Mouse (Mus musculus) heart, embryonic 16.5 days (tissue): Measurements from ENCODE around the gene Abca2. TPM values are rescaled to one million over a fixed set of nuclear protein-coding genes. Genes with fewer than 3 reads are reported as not detected.

ENCODE experiments used
- ATAC-seq: fragments of 200-750 bp; cut with Nextera tagmentation; replicated peaks from 2 replicates; pipeline ENCODE4 v1.8.0; 2017; ENCODE audit warnings: moderate number of reproducible peaks; ENCODE audit not compliant: insufficient read depth, low FRiP score; ENCODE audit errors: extremely low read depth
- H3K27ac ChIP-seq: fragments of 300-500 bp; sonication (generic); 2 replicates; pipeline ENCODE4 v1.5.1; 2014; ENCODE audit warnings: mild to moderate bottlenecking, low read length, control low read depth, moderate library complexity
- H3K27me3 ChIP-seq: fragments of 300-500 bp; sonication (generic); 2 replicates; pipeline ENCODE4 v1.6.1; 2014; ENCODE audit warnings: low read length, mixed read lengths; ENCODE audit not compliant: control insufficient read depth, insufficient read depth
- H3K36me3 ChIP-seq: fragments of 300-500 bp; sonication (generic); 2 replicates; pipeline ENCODE4 v1.6.1; 2014; ENCODE audit not compliant: control insufficient read depth, insufficient read depth
- H3K4me1 ChIP-seq: fragments of 300-500 bp; sonication (generic); 2 replicates; pipeline ENCODE4 v1.6.1; 2014; ENCODE audit warnings: low read length, mixed read lengths; ENCODE audit not compliant: control insufficient read depth, insufficient read depth
- H3K4me2 ChIP-seq: fragments of 300-500 bp; sonication (generic); 2 replicates; pipeline ENCODE4 v1.6.1; 2014; ENCODE audit warnings: low read depth, mild to moderate bottlenecking, control low read depth, low read length
- H3K4me3 ChIP-seq: fragments of 300-500 bp; sonication (generic); 2 replicates; pipeline ENCODE4 v1.5.1; 2014; ENCODE audit warnings: mild to moderate bottlenecking, control low read depth, low read length
- H3K9ac ChIP-seq: fragments of 300-500 bp; sonication (generic); 2 replicates; pipeline ENCODE4 v1.6.1; 2014; ENCODE audit warnings: low read length, control low read depth
- H3K9me3 ChIP-seq: fragments of 300-500 bp; sonication (generic); replicated peaks from 2 replicates; pipeline ENCODE4 v1.6.1; 2016; ENCODE audit warnings: low read length; ENCODE audit not compliant: control insufficient read depth
- WGBS: fragments of 180-500 bp; shearing (Covaris S2); extraction: QIAGEN DNeasy Blood & Tissue Kit; methylation state at CpG from one replicate; pipeline ENCODE4 v1.1.7; 2014; 5-methylcytosine and 5-hydroxymethylcytosine counted together
- polyA plus RNA-seq: library from polyadenylated mRNA; unstranded; fragments of >200 nt; fragmentation: Nextera tagmentation; extraction: Ambion mirVana; gene quantifications from 2 replicates; pipeline ENCODE4 v1.2.1, GENCODE M21; 2015

The Abca2 gene
- polyA plus RNA-seq, 1 experiment from 2014 or later, result 5.4 TPM

DNA sequence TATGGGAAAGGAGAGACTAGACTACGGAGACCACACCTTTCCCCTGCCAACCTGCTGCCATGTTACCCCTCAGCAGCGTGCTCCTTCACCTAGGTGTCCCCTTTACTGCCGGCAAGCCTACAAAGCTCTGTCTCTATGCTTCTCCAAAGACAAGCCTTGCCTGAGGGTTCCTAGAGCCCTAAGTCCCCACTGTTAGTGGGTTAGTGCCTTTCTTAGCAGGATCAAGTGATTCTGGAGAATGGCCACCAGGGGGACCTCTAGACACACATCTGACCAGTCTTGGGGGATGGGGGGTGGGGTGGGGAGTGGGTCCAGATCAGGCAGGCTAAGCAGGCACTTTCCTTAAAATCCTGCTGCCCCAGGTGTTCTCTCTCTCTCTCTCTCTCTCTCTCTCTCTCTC, 6.6 kb upstream of the Abca2 start:
- Histone ChIP-seq H3K4me1 (peaks cover 3% of the 10 kb centered on the region), H3K36me3 (no peaks in the 10 kb centered on the region), H3K27ac (no peak overlapping the region), H3K4me2 (no peak overlapping the region), H3K9ac (no peak overlapping the region), H3K9me3 (no peaks in the 10 kb centered on the region), H3K4me3 (no peak overlapping the region), H3K27me3 (peaks cover 26% of the 10 kb centered on the region)
- no peak for ATAC-seq
- 8% methylated on average over 3 of the region's 3 CpGs for WGBS

DNA sequence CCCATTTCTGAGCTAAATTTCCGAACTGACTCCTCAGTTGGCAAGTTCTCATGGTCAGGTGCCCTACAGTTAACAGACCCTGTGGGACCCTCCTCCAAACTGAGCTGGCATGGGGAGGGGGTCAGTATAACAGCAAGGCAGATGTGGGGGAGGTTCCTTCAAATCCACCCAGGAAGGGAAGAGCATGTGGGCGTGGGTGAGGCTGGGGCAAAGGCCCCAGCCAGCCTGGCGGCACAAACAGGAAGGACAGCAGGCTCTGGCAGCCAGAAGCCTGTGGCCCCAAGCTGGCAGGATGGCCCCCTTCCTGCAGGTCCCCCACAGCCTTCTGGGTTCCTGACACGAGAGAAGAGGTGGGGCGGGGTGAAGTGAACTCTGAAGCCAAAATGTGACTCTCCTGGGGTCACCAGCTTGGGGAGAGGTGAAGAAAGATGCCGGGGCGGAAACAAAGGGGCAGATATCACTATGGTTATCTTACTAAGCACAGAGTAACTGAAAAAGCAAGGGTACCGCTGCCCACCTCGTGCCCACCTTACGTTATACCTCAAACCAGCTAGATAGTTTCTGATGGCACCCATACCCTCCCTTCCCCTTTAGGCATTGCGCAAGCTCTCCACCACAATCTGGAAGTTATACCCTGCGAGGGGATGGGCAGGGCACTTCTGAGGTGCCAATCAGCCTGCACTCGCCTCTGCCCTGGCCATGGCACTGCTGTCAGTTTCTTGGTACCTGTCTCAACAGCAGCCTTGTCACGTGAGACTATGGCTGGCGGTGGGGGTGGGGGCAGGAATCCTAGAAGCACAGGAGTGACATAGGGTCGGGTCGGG, 5.7 kb upstream of the Abca2 start, which contains the start of gene Fut7:
Fut7 (plus strand) TSS at position 681 of the 824 bp plus-strand sequence.
- no peak within 1 kb of the TSS for H3K4me3 ChIP-seq
- H3K9me3 ChIP-seq, result no peaks in the 10 kb centered on the region
- no peak for ATAC-seq
- peaks cover 26% of the 10 kb centered on the region for H3K27me3 ChIP-seq
- H3K4me2 ChIP-seq, result no peak within 1 kb of the TSS
- WGBS, result 53% methylated on average over 17 of the region's 17 CpGs
- H3K27ac ChIP-seq, result no peak within 1 kb of the TSS
- no peaks in the 10 kb centered on the region for H3K36me3 ChIP-seq
- no peak within 1 kb of the TSS for H3K9ac ChIP-seq
- peaks cover 3% of the 10 kb centered on the region for H3K4me1 ChIP-seq

DNA sequence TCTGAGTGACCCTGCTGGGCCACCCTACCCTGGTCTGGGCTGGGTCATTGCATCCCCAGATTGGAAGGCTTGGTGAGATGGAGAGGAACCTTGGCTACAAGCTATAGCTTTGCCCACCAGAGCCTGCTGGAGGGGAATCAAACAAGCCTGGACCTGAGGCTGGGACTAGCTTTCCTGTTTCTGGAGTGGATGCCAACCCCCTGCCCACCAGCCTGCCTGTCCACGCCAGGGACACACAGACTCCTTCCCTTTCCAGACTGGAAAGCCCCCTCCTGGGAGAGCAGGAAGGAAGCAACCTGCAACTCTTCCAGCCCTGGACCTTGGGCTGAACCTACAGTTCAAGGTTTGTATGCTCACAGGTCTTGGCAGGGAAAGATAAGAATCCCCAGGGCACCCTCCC, 4.9 kb upstream of the Abca2 start:
- Histone ChIP-seq H3K27me3 (peaks cover 26% of the 10 kb centered on the region), H3K4me3 (no peak overlapping the region), H3K36me3 (no peaks in the 10 kb centered on the region), H3K4me1 (peaks cover 6% of the 10 kb centered on the region), H3K9ac (no peak overlapping the region), H3K27ac (no peak overlapping the region), H3K4me2 (no peak overlapping the region), H3K9me3 (no peaks in the 10 kb centered on the region)
- ATAC-seq, result no peak
- 33% methylated on average over 1 of the region's 1 CpGs for WGBS

DNA sequence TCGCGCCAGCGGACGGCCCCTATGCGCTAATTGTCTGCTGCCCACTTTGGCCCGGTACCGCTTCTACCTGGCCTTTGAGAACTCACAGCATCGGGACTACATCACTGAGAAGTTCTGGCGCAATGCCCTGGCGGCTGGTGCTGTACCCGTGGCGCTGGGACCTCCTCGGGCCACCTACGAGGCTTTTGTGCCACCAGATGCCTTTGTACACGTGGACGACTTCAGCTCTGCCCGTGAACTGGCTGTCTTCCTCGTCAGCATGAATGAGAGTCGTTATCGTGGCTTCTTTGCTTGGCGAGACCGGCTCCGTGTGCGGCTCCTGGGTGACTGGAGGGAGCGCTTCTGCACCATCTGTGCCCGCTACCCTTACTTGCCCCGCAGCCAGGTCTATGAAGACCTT, 3.0 kb upstream of the Abca2 start:
- no peak for ATAC-seq
- Histone ChIP-seq H3K9ac (no peak overlapping the region), H3K27me3 (peaks cover 28% of the 10 kb centered on the region), H3K4me2 (no peak overlapping the region), H3K27ac (no peak overlapping the region), H3K4me1 (peaks cover 9% of the 10 kb centered on the region), H3K36me3 (no peaks in the 10 kb centered on the region), H3K4me3 (no peak overlapping the region), H3K9me3 (no peaks in the 10 kb centered on the region)
- 38% methylated on average over 27 of the region's 27 CpGs for WGBS

DNA sequence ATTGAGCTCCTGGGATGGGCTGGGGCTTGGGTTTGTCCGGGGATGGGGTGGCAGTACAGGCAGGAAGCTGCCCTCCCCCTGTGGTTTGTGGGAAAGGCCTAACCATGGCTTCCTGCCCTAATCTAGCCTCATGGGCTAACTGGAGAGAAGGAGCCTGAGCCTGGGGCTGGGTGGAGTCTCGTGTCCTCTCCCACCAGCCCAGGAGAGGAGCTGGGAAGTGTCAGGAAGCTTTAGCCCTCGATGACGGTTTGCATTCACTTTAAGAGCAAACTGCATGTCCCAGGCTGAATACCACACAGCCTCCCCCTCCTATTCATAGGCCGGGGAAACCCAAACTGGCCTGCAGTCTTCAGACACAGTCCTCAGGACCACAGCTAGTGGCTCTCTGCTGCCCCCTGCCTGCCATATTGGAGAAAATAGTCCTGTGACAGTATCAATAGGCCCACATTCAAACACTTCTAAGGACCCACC, 1.7 kb upstream of the Abca2 start:
- no peak for ATAC-seq
- no peak overlapping the region for H3K9ac ChIP-seq

DNA sequence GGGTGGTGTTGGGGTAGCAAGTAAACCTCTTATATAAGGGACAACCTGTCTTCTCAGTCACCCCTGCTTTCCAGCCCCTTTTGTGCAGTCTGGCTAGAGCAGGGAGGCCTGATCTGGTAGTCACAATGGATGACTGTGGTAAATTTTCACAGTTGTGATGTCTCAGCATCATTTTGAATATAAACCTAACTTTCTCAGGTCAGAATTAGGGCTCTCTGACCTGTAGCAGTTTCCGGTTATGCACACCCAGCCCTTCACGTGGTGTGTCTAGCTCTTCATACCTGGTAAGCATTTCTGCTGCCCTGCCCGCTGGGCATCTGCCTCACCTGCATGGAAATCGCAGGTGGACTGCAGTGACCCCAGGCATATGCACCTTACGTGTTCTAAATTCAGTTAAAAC, 1.2 kb upstream of the Abca2 start:
- Histone ChIP-seq H3K4me3 (no peak overlapping the region), H3K4me2 (no peak overlapping the region), H3K36me3 (no peaks in the 10 kb centered on the region), H3K4me1 (peaks cover 9% of the 10 kb centered on the region), H3K27ac (no peak overlapping the region), H3K9me3 (no peaks in the 10 kb centered on the region), H3K27me3 (peaks cover 28% of the 10 kb centered on the region), H3K9ac (no peak overlapping the region)
- ATAC-seq, result no peak
- WGBS, result 83% methylated on average over 5 of the region's 5 CpGs

More for the DNA sequence above, 1.7 kb upstream of the Abca2 start:
- peaks cover 28% of the 10 kb centered on the region for H3K27me3 ChIP-seq
- H3K4me3 ChIP-seq, result no peak overlapping the region
- peaks cover 9% of the 10 kb centered on the region for H3K4me1 ChIP-seq
- no peaks in the 10 kb centered on the region for H3K9me3 ChIP-seq
- no peak overlapping the region for H3K4me2 ChIP-seq
- H3K27ac ChIP-seq, result no peak overlapping the region
- 26% methylated on average over 5 of the region's 5 CpGs for WGBS
- no peaks in the 10 kb centered on the region for H3K36me3 ChIP-seq

DNA sequence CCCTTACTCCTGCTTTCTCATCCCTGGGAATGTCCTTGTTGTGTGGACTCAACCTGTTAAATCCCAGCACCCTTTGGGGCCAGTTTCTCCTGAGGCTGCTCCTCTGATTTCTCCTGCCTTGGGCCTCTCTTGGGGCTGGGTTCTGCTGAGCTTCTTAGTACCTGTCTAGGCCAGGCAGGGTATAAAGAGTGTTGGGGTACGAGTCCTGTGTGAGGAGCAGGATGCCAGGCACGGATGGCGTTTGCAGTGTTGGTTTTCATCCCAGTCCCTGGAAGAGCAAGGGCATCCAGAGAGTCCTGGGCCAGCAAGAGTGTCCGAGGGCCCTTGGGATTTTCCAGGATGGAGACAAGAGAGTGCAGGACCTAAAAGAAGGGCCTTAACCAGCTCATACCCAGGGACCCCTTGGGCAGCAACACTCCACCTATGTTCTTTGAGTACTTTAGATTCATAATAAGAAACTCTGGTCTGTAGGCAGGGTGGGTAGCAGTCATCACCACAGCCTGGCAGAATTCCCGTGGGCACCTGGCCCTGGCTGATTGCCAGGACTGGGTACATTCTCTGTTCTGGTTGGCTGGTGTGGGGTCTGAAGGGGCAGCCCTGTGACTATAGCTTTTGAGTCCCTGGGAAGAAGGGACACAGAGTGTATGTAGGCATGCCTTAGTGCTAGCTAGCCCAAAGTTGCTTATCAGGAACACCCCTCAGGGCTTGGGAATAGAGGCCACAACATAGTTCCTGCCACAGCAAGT, 1.1 kb downstream of the Abca2 start:
- H3K9me3 ChIP-seq, result no peaks in the 10 kb centered on the region
- 0 out of 2 replicates have a peak, but pooled peaks cover 6% of the 10 kb centered on the region for H3K4me1 ChIP-seq
- no peak overlapping the region for H3K9ac ChIP-seq
- 65% methylated on average over 5 of the region's 5 CpGs for WGBS
- no peak overlapping the region for H3K27ac ChIP-seq
- no peak for ATAC-seq
- no peaks in the 10 kb centered on the region for H3K36me3 ChIP-seq
- H3K4me3 ChIP-seq, result peak overlapping the region; percentile 77; the same call in 1 of the 2 replicates
- peak overlapping the region; percentile 93 for H3K4me2 ChIP-seq
- peaks cover 18% of the 10 kb centered on the region for H3K27me3 ChIP-seq

DNA sequence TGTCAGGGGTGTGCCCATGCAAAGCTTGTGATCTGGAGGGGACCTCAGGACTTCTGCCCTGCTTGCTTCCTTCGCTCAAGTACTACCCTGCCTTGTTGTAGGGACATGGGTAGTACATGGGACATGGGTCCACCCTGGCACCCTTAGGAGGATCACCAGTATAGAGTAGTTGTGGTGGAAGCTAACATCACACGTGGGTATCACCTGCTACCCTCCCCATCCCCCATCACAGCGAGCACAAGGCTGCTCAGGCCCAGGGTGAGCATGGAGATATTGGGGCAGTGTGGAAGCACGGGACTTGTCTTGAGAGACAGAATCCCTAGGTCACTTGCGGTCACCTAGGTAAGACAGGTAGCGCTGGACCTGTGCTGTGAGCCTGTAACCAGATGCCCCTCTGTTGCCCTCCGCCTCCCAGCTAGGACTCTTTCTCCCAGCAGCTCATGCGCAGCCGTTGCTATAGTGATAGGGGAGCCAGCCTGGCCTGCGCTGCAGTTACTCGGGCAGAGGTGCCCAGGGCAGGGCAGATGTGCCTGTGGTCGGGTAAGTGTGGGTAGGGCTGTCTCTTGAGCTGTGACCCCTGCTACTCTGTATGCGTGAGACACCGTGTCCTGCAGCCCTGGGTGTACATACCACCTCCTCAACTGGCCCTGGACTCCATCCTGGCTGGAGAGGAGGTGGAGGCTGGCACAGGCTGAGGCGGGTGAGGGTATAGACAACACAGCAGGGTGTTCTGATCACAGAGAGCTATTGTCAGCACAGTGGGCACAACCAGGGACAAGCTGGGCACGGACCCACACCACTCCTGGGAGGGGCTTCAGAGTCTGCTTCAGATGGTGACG, 2.1 kb downstream of the Abca2 start:
- Histone ChIP-seq H3K4me3 (no peak overlapping the region), H3K9ac (no peak overlapping the region), H3K27me3 (peaks cover 10% of the 10 kb centered on the region), H3K4me2 (no peak overlapping the region), H3K9me3 (no peaks in the 10 kb centered on the region), H3K4me1 (0 out of 2 replicates have a peak, but pooled peaks cover 6% of the 10 kb centered on the region), H3K27ac (no peak overlapping the region), H3K36me3 (no peaks in the 10 kb centered on the region)
- ATAC-seq, result no peak
- 81% methylated on average over 17 of the region's 17 CpGs for WGBS
